Mouse (Mus musculus) liver, embryonic 16.5 days (tissue): ENCODE data around the gene Csad. TPM values are rescaled to one million over a fixed set of nuclear protein-coding genes. Genes with fewer than 3 reads are reported as not detected.

Experiments used
- ATAC-seq: fragments of 200-750 bp; cut with Nextera tagmentation; 2 replicates; pipeline ENCODE4 v1.8.0; 2017; ENCODE audit warnings: low read depth, mild to moderate bottlenecking, moderate number of reproducible peaks, moderate library complexity
- H3K27ac ChIP-seq: fragments of 300-500 bp; sonication (generic); 2 replicates; pipeline ENCODE4 v1.5.1; 2014; ENCODE audit warnings: mild to moderate bottlenecking, low read length
- H3K27me3 ChIP-seq: fragments of 300-500 bp; sonication (generic); 2 replicates; pipeline ENCODE4 v1.6.1; 2014; ENCODE audit warnings: low read depth, low read length, mixed read lengths; ENCODE audit not compliant: control insufficient read depth, insufficient read depth
- H3K36me3 ChIP-seq: fragments of 300-500 bp; sonication (generic); 2 replicates; pipeline ENCODE4 v1.6.1; 2014; ENCODE audit warnings: mild to moderate bottlenecking; ENCODE audit not compliant: control insufficient read depth, insufficient read depth
- H3K4me1 ChIP-seq: fragments of 300-500 bp; sonication (generic); 2 replicates; pipeline ENCODE4 v1.6.1; 2014; ENCODE audit warnings: low read depth, low read length, mixed read lengths; ENCODE audit not compliant: control insufficient read depth
- H3K4me2 ChIP-seq: fragments of 300-500 bp; sonication (generic); 2 replicates; pipeline ENCODE4 v1.6.1; 2014; ENCODE audit warnings: low read depth, low read length, mixed read lengths
- H3K4me3 ChIP-seq: fragments of 300-500 bp; sonication (generic); 2 replicates; pipeline ENCODE4 v1.5.1; 2014; ENCODE audit warnings: low read depth, mild to moderate bottlenecking, low read length
- H3K9ac ChIP-seq: fragments of 300-500 bp; sonication (generic); 2 replicates; pipeline ENCODE4 v1.6.1; 2014; ENCODE audit warnings: low read depth, low read length
- H3K9me3 ChIP-seq: fragments of 300-500 bp; sonication (generic); replicated peaks from 2 replicates; pipeline ENCODE4 v1.6.1; 2016; ENCODE audit warnings: low read length; ENCODE audit not compliant: control insufficient read depth
- WGBS: fragments of 180-500 bp; shearing (Covaris S2); extraction: QIAGEN DNeasy Blood & Tissue Kit; methylation state at CpG from one replicate; pipeline ENCODE4 v1.1.7; 2014; ENCODE audit not compliant: insufficient replicate concordance; 5-methylcytosine and 5-hydroxymethylcytosine counted together
- polyA plus RNA-seq: library from polyadenylated mRNA; unstranded; fragments of >200 nt; fragmentation: Nextera tagmentation; extraction: Ambion mirVana; gene quantifications from 2 replicates; pipeline ENCODE4 v1.2.1, GENCODE M21; 2015

The Csad gene
- polyA plus RNA-seq, 1 experiment from 2014 or later: 60.2 TPM

DNA sequence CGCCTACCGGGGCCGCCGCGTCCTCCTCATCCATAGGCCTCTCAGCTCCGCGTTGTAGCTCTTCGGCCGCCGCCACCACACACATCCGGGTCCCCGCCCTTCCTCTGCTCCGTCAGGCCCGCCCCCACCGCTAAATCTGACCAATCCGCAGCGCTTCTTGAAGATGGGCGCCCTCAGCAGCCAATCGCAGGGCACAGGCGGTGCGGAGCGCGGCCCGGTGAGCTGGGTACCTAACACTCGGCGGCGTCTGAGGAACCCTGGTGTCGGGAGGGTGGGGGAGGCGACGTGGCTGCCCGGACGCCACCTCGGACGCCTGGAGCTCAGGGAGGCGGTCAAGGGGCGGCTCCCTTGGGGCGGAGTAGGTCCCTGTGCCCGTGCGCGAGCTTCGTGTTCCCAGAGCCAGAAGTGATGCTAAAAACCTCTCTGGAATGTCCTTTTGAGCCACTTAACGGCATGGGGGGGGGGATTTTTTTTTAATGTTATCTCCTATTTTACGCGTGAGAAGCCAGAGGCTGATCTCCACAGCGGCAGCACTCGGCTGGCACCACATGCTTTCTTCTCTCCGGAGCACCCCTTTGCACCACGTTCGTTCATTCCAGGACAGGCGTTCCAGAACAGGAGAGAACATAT lies 68.3 kb downstream of the Csad start, which contains the start of gene Spryd3:
Gene Spryd3 (minus strand): TSS at position 106 of the 630 bp plus-strand sequence.
- peak within 1 kb of the TSS; percentile 81 for H3K9ac ChIP-seq
- peak within 1 kb of the TSS; percentile 77 for H3K4me3 ChIP-seq
- no peaks in the 10 kb centered on the region for H3K27me3 ChIP-seq
- H3K9me3 ChIP-seq: no peaks in the 10 kb centered on the region
- H3K4me1 ChIP-seq: peaks cover 19% of the 10 kb centered on the region
- peak within 1 kb of the TSS; percentile 75 for H3K27ac ChIP-seq
- peaks cover 7% of the 10 kb centered on the region for H3K36me3 ChIP-seq
- WGBS: under 1% methylated on average over 49 of the region's 50 CpGs
- peak within 1 kb of the TSS; percentile 94 for H3K4me2 ChIP-seq
- ATAC-seq: peak; percentile 98

GRCm38 (mm10) chr15:102135522-102136128 lies 68.9 kb downstream of the Csad start:
- H3K9me3 ChIP-seq: no peaks in the 10 kb centered on the region
- H3K9ac ChIP-seq: peak overlapping the region; percentile 81
- peak overlapping the region; percentile 77 for H3K4me3 ChIP-seq
- peak overlapping the region; percentile 75 for H3K27ac ChIP-seq
- 2% methylated on average over 35 of the region's 35 CpGs for WGBS
- ATAC-seq: peak; percentile 0; the same call in 1 of the 2 replicates
- H3K27me3 ChIP-seq: no peaks in the 10 kb centered on the region
- peak overlapping the region; percentile 94 for H3K4me2 ChIP-seq
- peaks cover 7% of the 10 kb centered on the region for H3K36me3 ChIP-seq
- H3K4me1 ChIP-seq: peaks cover 19% of the 10 kb centered on the region

DNA sequence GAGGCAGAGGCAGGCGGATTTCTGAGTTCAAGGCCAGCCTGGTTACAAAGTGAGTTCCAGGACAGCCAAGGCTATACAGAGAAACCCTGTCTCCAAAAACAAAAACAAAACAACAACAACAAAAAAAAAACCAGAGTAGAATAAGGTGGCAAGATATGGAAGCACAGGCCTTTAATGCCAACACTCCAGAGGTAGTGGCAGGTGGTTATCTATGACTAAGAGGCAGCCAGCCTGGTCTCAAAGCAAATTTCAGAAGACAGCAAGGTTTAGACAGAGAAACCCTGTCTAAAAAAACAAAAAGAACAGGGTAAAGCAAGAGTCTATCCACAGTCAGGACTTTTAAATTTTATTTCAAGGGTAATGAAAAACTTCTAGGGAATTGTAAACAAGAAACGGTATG lies 69.8 kb downstream of the Csad start:
- Histone ChIP-seq H3K4me2 (no peak overlapping the region), H3K4me3 (no peak overlapping the region), H3K36me3 (peaks cover 7% of the 10 kb centered on the region), H3K4me1 (peaks cover 19% of the 10 kb centered on the region), H3K27ac (peak overlapping the region; percentile 29; the same call in 1 of the 2 replicates), H3K27me3 (no peaks in the 10 kb centered on the region), H3K9me3 (no peaks in the 10 kb centered on the region), H3K9ac (no peak overlapping the region)
- WGBS: 81% methylated on average over 2 of the region's 2 CpGs
- ATAC-seq: no peak

DNA sequence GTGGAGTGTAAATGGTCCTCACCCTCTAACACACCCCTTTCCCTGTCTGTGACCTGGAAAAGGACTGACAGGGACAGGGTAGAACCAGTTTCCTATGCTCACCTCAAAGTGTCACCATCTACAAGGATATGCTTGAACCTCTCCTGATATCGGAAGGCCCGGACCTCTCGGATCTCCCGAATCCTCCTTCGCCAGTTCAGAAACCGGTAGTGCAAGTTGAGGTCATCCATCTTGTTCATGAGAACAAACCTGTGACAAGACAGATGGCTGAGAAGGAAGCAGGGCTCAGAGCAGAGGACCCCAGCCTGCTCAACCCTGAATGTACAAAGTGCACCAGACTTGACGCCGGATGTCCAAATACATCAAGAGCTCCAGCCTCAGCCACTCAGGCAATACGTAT lies 71.2 kb downstream of the Csad start:
- no peaks in the 10 kb centered on the region for H3K9me3 ChIP-seq
- no peak overlapping the region for H3K9ac ChIP-seq
- H3K27ac ChIP-seq: no peak overlapping the region
- no peak overlapping the region for H3K4me2 ChIP-seq
- H3K4me1 ChIP-seq: peaks cover 19% of the 10 kb centered on the region
- H3K4me3 ChIP-seq: no peak overlapping the region
- H3K36me3 ChIP-seq: peaks cover 7% of the 10 kb centered on the region
- no peak for ATAC-seq
- 85% methylated on average over 9 of the region's 9 CpGs for WGBS
- no peaks in the 10 kb centered on the region for H3K27me3 ChIP-seq

Other genes starting within 250 kb of the Csad start
- 120 and 130 TPM in 2 replicates for gene Krt8, start 200.2 kb downstream of the Csad start, polyA plus RNA-seq
- gene Krt18, start 176.5 kb downstream of the Csad start, polyA plus RNA-seq: 118 and 119 TPM in 2 replicates
- 42.7 and 43.6 TPM in 2 replicates for gene Eif4b, start 131.0 kb downstream of the Csad start, polyA plus RNA-seq
- 6.2 and 6.8 TPM in 2 replicates for gene Tns2, start 104.3 kb downstream of the Csad start, polyA plus RNA-seq
- 13.0 and 14.3 TPM in 2 replicates for gene Spryd3, start 68.5 kb downstream of the Csad start, polyA plus RNA-seq
- 1.5 and 2.4 TPM in 2 replicates for gene Igfbp6, start 60.4 kb downstream of the Csad start, polyA plus RNA-seq
- 33.6 and 34.4 TPM in 2 replicates for gene Soat2, start 54.2 kb downstream of the Csad start, polyA plus RNA-seq
- gene Zfp740, start 1.5 kb downstream of the Csad start, polyA plus RNA-seq: 16.3 and 17.1 TPM in 2 replicates
- gene Itgb7, start 27.2 kb upstream of the Csad start, polyA plus RNA-seq: 5.5 and 5.6 TPM in 2 replicates
- 2.4 and 2.5 TPM in 2 replicates for gene Rarg, start 52.8 kb upstream of the Csad start, polyA plus RNA-seq
- not detected in 2 replicates for gene Gm9918, start 65.8 kb upstream of the Csad start, polyA plus RNA-seq
- gene Mfsd5, start 74.7 kb upstream of the Csad start, polyA plus RNA-seq: 20.0 and 21.3 TPM in 2 replicates
- gene Espl1, start 91.5 kb upstream of the Csad start, polyA plus RNA-seq: 21.2 and 24.8 TPM in 2 replicates
- gene Pfdn5, start 121.4 kb upstream of the Csad start, polyA plus RNA-seq: 107 and 108 TPM in 2 replicates
- gene Myg1, start 127.0 kb upstream of the Csad start, polyA plus RNA-seq: 34.0 and 39.3 TPM in 2 replicates
- 39.3 and 42.4 TPM in 2 replicates for gene Aaas, start 146.0 kb upstream of the Csad start, polyA plus RNA-seq
- 0.02 TPM in 1 of 2 replicates, not detected in the other for gene Sp7, start 162.5 kb upstream of the Csad start, polyA plus RNA-seq
- gene Sp1, start 201.4 kb upstream of the Csad start, polyA plus RNA-seq: 3.7 TPM in 2 replicates
- gene Amhr2, start 240.6 kb upstream of the Csad start, polyA plus RNA-seq: 0.04 and 0.07 TPM in 2 replicates